Mouse (Mus musculus): ENCODE results near the gene Grap.

DNA sequence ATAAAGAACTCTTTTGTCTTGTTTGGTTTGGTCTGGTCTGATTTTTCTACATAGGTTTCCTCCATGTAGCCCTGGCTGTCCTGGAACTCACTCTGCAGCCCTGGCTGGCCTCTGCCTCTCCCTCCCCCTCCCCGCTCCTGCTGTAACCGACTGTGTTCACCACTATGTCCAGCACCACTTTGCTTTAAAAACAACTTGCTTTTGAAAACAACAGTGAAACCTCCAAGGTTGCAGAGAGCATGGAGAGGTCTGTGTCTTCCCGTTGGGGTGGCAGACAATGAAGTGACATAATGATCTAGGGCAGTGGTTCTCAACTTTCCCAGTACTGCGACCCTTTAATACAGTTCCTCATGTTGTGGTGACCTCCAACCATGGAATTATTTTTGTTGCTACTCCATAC is 2.6 kb downstream of the Grap start:
- TF ChIP-seq CTCF (IDR thresholded peaks at IDR 0.05; ENCODE audit: insufficient read depth, low read depth, low read length): no peak
- no peak for TF ChIP-seq POLR2A (IDR thresholded peaks at IDR 0.05; ENCODE audit: insufficient read depth, low read depth, low read length)
